Mouse (Mus musculus) T-cell, adult 2 months (primary cell): ENCODE results near the gene Eml6.
"Not testable (repeated sequence)": the region's sequence is repeated elsewhere in the genome, so short reads cannot be mapped to it uniquely, and the experiment has no call there.

ENCODE experiments used
- DNase-seq: peaks from one replicate; pipeline ENCODE4 v3.0.0; 2022; ENCODE audit warnings: low spot score

The Eml6 gene

GRCm38 (mm10) chr11:30025835-30026472 lies at the start of gene Eml6:
Eml6 (minus strand) TSS chr11:30026033.
- DNase-seq: no peak

DNA sequence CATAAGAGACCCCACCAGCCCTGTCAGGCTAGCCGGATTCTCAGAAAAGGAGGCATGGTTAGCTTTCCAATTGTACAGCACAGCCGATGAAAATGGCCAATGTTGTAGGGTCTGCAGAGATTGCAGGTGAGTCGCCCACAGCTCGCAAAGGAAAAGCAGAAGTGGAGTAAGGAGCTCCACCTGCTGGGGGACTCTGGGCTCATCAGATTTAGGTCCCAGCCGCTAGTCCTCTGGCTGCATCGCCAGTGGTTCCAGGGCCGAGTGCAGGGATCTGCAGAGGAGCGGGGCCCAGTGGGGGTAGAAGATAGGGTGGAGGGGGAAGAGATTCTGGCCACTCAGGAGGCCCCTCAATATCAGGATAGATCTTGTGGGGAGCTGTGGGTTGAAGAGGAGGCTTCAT lies 31.5 kb upstream of the Eml6 start:
- no peak for DNase-seq

- no peak for DNase-seq
Measured at GRCm38 (mm10) chr11:30025144-30025543, 689 bp downstream of the Eml6 start.

GRCm38 (mm10) chr11:30024261-30025071 lies 1.4 kb downstream of the Eml6 start:
- DNase-seq: no peak

DNA sequence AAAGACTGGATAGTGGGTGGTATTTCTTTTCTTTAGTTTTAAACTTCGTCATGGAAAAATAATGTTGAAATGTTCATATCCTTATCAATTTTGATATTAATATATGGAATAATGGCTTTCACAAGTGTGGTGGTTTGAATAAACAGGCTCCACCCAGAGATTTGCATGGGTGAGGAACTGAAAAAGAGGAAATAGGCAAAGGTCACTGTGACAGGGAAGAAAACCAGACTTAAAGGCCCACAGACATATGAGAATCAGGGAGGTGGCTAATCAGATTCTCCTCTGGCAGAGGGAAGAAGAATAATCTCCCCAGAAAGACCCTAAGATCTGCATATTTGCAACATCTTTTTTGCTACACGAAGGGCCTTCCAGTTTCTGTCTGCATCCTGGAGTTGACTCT lies 39.6 kb downstream of the Eml6 start:
- no peak for DNase-seq

- no peak for DNase-seq
Measured at GRCm38 (mm10) chr11:29968874-29969273, 57.0 kb downstream of the Eml6 start.

DNA sequence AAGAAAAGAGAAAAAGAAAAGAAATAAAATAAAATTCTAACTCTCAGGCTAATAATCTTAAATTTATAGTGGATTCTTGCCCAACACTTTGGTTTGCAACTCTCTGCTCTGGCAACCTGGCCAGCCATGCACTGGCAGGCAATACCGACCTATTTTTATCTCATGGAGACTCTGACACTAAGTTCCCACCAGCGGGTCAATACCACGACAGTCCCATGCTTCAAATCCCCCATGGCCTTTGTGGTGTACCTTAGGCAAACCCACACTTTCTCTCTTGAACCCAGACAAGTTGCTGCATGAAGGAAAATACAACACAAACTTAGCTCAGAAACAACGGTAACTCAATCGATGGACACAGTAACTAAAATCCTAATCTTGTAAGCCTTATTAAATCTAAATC lies 66.5 kb downstream of the Eml6 start:
- no peak for DNase-seq

- no peak for DNase-seq
Measured at GRCm38 (mm10) chr11:29944661-29945060, 81.2 kb downstream of the Eml6 start.

DNA sequence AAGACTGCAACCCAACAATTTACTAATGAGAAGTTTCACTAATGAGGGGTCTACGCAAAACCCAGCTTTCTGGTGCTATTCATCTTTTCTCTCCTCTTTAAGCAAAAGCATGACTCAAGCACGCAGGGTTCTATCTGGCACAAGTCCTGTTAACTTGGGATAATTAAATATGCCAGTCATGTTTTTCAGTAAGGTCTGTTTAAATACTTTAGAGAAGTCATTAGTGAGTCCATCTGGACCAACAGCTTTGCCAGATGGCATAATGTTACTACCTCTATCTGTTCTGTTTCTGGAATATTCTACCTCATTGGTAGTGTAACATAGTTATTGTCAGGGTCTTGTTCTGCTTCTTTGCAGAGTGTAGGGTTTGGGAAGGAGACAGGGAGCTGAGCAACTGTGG lies 101.5 kb downstream of the Eml6 start:
- DNase-seq: no peak

DNA sequence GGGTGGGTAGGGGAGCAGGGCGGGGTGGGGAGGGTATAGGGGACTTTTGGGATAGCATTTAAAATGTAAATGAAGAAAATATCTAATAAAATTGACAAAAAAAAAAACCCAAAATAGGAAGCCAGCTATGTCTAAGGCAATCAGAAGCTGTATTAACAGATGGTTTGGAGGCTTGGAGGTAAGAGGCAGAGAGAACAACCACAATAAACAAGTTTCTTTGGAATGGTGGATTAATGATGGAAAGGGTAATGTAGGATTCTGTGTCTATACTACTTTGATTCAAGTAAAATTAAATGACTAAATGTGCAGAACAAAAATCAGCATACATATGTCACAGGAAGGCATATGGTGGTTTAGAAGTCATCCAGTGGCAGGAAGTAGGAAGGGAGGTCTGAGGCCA lies 102.0 kb downstream of the Eml6 start:
- DNase-seq: no peak

GRCm38 (mm10) chr11:29913180-29913579 lies 112.7 kb downstream of the Eml6 start:
- DNase-seq: no peak

- DNase-seq: no peak
Measured at GRCm38 (mm10) chr11:29909330-29909729, 116.5 kb downstream of the Eml6 start.

DNA sequence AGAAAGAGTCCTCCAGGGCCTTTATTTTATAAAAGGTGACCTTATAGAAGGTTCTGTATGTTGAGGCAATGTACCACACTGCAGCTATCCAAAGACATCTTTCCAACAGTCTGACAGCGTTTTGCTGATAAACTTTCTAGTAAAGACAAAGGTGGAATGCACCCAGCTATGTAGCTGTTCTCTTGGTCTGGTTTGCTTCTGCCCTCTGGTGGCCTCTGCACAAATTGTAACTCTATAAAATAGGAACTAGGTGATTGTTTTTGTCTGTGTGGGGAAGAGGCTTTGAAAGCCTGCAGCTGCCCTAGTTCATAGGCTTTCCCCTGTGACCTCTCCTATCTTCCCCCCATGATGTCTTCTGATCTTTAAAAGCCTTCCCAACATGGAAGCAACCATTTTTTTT lies 140.7 kb downstream of the Eml6 start:
- peak; percentile 2 for DNase-seq

DNA sequence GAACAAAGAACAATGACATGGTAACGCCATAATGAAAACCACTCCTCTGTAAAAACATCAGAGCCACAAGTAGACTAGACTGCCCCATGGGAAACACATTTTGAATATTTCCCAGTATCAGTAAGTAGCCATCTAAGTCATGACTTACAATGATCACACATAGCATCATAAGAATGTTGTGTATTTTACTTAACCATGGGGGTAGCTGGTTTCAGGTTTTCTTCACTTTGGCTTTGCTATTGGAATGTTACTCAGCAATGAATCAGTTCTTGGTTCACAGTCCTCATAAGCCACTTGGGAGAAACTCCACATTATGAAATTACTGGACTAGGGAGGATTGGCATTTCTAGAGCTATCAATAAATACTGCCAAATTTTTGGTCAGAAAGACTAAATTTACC lies 141.5 kb downstream of the Eml6 start:
- no peak for DNase-seq

DNA sequence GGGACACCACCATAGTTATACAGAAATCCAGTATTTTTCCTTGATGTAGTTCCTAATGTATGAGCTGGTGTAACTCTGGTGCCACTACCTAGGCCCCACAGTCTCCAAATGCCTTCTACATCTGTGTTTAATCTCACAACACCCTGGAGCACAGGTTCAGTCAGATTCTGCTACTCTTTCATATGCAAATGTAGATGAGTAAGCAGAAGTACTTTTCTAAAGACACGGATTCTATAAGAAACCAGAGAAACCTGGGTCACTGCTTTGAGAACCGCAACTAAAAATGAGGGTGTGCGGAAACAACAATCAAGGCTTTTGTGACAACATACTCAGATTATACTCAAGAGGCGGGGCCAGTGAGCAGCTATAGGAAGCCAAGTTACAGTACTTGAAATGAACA lies 142.8 kb downstream of the Eml6 start:
- no peak for DNase-seq

DNA sequence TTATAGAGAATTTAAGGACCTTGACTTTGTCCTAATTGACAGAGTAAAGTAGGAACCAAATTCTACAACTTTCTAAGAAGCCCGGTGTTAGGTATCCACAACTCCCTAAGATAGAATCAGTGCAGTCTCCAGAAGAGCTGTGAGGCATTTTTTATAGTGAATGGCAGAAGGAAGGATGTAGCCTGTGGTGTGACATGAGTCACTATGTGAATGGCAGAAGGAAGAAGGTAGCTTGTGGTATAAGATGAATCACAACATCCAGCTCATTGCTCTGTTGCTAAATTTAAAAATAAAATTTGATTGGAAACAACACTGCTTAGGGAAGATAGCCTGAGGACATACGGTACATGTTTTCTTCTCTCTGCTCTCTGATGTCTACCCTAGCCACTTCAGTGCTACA lies 146.2 kb downstream of the Eml6 start:
- no peak for DNase-seq

DNA sequence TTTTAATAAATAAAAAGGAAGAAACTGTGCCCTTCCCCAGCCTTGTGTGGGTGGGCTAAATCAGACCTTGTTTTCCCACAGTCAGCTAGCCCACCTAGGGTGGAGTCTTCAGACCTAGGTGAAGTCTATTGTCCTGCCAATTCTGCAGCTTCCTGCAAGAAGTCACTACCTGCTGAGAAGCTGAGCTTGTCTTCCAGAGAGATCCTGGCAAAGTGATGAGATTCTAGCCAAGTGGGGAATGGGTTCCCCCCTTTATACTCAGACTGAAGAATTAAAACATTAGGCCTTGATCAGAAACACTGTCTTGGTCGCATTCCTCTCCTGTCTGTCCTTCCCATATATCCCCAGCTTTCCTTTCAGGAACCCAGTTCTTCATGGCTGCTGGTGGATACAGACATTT lies 147.9 kb downstream of the Eml6 start:
- DNase-seq: no peak

DNA sequence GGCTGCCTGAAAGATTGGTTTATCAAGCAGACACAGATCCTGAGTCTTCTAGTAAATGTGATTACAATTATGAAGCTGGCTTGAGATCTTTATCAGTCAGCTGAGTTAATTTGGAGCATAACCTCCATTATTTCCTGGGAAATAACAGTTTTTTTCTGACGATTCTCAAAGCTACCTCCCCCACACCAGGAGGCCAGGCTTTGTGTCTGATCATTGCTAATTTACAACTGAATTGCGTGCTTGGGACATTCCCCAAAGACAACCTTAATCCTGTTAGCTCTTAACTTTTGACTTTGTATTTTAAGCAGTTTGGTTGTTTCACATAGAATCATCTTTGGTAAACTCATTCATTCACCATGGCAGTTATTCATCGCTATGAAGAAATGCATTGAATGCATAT lies 148.6 kb downstream of the Eml6 start:
- no peak for DNase-seq

DNA sequence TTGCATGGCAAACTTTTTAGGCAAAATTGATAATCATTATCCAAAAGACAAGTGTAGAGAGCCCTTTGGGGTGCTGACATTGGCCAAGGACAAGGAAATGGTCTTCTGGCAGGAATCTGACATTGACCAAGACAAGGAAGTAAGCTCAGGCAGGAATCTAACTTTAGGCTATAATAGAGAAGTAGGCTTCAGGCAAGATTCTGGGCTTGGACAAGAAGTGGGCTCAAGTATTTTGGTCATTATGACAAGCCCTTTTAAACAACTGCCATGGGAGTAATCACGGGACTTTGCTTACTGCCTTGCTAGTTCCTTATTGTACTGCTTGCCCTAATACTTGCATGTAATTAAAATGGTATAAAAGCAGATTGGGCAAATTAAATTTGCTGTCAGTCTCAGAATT lies 151.1 kb downstream of the Eml6 start:
- DNase-seq: not testable (repeated sequence)

DNA sequence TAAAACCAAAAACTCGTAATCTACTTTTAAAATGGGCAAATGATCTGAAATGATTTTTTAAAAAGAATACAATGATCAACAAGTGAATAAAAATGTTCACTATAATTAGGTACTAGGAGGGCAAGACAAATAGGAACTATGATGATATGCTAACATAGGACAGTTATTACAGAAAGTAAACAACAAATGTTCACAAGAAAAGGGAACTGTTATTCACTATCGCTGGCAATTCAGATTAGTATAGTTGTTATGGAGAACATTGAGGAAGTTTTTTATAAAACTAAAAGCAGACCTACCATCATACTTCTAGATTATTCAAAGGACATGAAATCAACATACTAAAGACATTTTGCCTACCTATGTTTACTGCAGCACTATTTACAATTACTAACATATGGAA lies 155.7 kb downstream of the Eml6 start:
- DNase-seq: no peak

GRCm38 (mm10) chr11:29864269-29864668 lies 161.6 kb downstream of the Eml6 start:
- DNase-seq: no peak

- DNase-seq: no peak
Measured at GRCm38 (mm10) chr11:29861750-29862397, 164.0 kb downstream of the Eml6 start.

- DNase-seq: no peak
Measured at GRCm38 (mm10) chr11:29861040-29861439, 164.8 kb downstream of the Eml6 start.
